Mouse (Mus musculus) CH12.LX (cell line): ENCODE data around the gene Bst2. TPM values are rescaled to one million over a fixed set of nuclear protein-coding genes. Genes with fewer than 3 reads are reported as not detected.

Source experiments
- DNase-seq: peaks from one replicate; pipeline ENCODE4 v3.0.0-alpha.2; 2013; ENCODE audit errors: extremely low read depth
- H3K27ac ChIP-seq: 2 replicates; pipeline ENCODE4 v1.5.1; 2012; ENCODE audit warnings: low read depth, mild to moderate bottlenecking, control low read depth, moderate library complexity; ENCODE audit not compliant: insufficient read depth
- H3K27me3 ChIP-seq: replicated peaks from 2 replicates; pipeline ENCODE3; 2012; ENCODE audit warnings: inconsistent platforms
- H3K36me3 ChIP-seq, 2 experiments: replicated peaks in 1 of 2; 2 replicates each; pipeline versions ENCODE3 to v1.6.1; 2012; ENCODE audit warnings: inconsistent platforms in 1 of 2, low read length in 1 of 2, mild to moderate bottlenecking in 1 of 2, mixed read lengths in 1 of 2, moderate library complexity in 1 of 2; ENCODE audit not compliant: control insufficient read depth in 1 of 2, insufficient read depth in 1 of 2
- H3K4me1 ChIP-seq, 2 experiments: 2 replicates each; pipeline ENCODE4 v1.6.1; 2012; ENCODE audit warnings: inconsistent platforms in 1 of 2, moderate library complexity in 1 of 2; ENCODE audit not compliant: insufficient read depth in 2 of 2, control insufficient read depth in 1 of 2
- H3K4me2 ChIP-seq: 2 replicates; pipeline ENCODE4 v1.6.1; 2012; ENCODE audit warnings: low read depth, mild to moderate bottlenecking, control low read depth; ENCODE audit not compliant: poor library complexity, insufficient read depth, severe bottlenecking
- H3K4me3 ChIP-seq, 3 experiments: fragments of 150-350 bp in 1 of 3; sonication (generic) in 1 of 3; replicated peaks in 1 of 3; 2 replicates each; pipeline versions ENCODE3 to v1.5.1; 2011 to 2012; ENCODE audit warnings: low read depth in 2 of 3, low read length in 2 of 3, mild to moderate bottlenecking in 2 of 3, moderate library complexity in 2 of 3, control low read depth in 1 of 3, improper control_type of control experiment in 1 of 3, inconsistent platforms in 1 of 3, mixed read lengths in 1 of 3; ENCODE audit not compliant: poor library complexity in 1 of 3
- H3K79me2 ChIP-seq: replicated peaks from 2 replicates; pipeline ENCODE4 v1.6.1; 2012; ENCODE audit warnings: mild to moderate bottlenecking, moderate library complexity; ENCODE audit not compliant: control insufficient read depth, poor library complexity, insufficient read depth, severe bottlenecking; ENCODE audit errors: extremely low read depth
- H3K9ac ChIP-seq: 2 replicates; pipeline ENCODE4 v1.6.1; 2012; ENCODE audit warnings: low read depth, mild to moderate bottlenecking, control low read depth, moderate library complexity; ENCODE audit not compliant: insufficient read depth
- H3K9me3 ChIP-seq: replicated peaks from 2 replicates; pipeline ENCODE3; 2012; ENCODE audit warnings: low read length, inconsistent platforms, mixed read lengths
- CHD2 ChIP-seq: IDR thresholded peaks from 2 replicates; pipeline ENCODE4 v1.6.1; 2011; ENCODE audit warnings: low read length, improper control_type of control experiment
- CTCF ChIP-seq, 2 experiments: IDR thresholded peaks in 1 of 2; conservative IDR thresholded peaks in 1 of 2; 2 replicates each; pipeline ENCODE4 v1.5.1; 2011 to 2012; ENCODE audit warnings: low read depth in 2 of 2, low read length in 2 of 2, improper control_type of control experiment in 1 of 2, inconsistent platforms in 1 of 2, mild to moderate bottlenecking in 1 of 2, moderate library complexity in 1 of 2
- ELF1 ChIP-seq: IDR thresholded peaks from 2 replicates; pipeline ENCODE4 v1.6.1; 2014; ENCODE audit warnings: low read depth, mild to moderate bottlenecking, inconsistent platforms, low read length, improper control_type of control experiment
- EP300 ChIP-seq: IDR thresholded peaks from 2 replicates; pipeline ENCODE4 v1.6.1; 2011; ENCODE audit warnings: low read length, improper control_type of control experiment
- ETS1 ChIP-seq: conservative IDR thresholded peaks from 2 replicates; pipeline ENCODE4 v1.6.1; 2012; ENCODE audit warnings: low read depth, mild to moderate bottlenecking, inconsistent platforms, low read length, improper control_type of control experiment, moderate library complexity
- GABPA ChIP-seq: IDR thresholded peaks from 2 replicates; pipeline ENCODE4 v1.6.1; 2012; ENCODE audit warnings: low read depth, low read length, improper control_type of control experiment, inconsistent platforms; ENCODE audit not compliant: insufficient replicate concordance
- HCFC1 ChIP-seq: IDR thresholded peaks from 2 replicates; pipeline ENCODE4 v1.6.1; 2012; ENCODE audit warnings: low read depth, mild to moderate bottlenecking, inconsistent platforms, low read length, improper control_type of control experiment
- IRF4 ChIP-seq: IDR thresholded peaks from 2 replicates; pipeline ENCODE4 v1.6.1; 2014; ENCODE audit warnings: low read depth, mild to moderate bottlenecking, inconsistent platforms, low read length, improper control_type of control experiment
- KAT2A ChIP-seq: IDR thresholded peaks from 2 replicates; pipeline ENCODE4 v1.6.1; 2012; ENCODE audit warnings: low read length, improper control_type of control experiment, inconsistent platforms; ENCODE audit not compliant: insufficient replicate concordance
- MAX ChIP-seq: IDR thresholded peaks from 2 replicates; pipeline ENCODE4 v1.6.1; 2011; ENCODE audit warnings: low read length, improper control_type of control experiment
- MEF2A ChIP-seq: IDR thresholded peaks from 2 replicates; pipeline ENCODE4 v1.6.1; 2014; ENCODE audit warnings: low read depth, mild to moderate bottlenecking, inconsistent platforms, low read length, improper control_type of control experiment, borderline replicate concordance
- MYC ChIP-seq: IDR thresholded peaks from 2 replicates; pipeline ENCODE4 v1.6.1; 2011; ENCODE audit warnings: low read depth, mild to moderate bottlenecking, improper control_type of control experiment, low read length
- NELFE ChIP-seq: IDR thresholded peaks from 2 replicates; pipeline ENCODE4 v1.6.1; 2011; ENCODE audit warnings: low read depth, low read length, improper control_type of control experiment
- NRF1 ChIP-seq: IDR thresholded peaks from 2 replicates; pipeline ENCODE4 v1.6.1; 2014; ENCODE audit warnings: low read depth, mild to moderate bottlenecking, inconsistent platforms, low read length, improper control_type of control experiment, moderate library complexity
- PAX5 ChIP-seq: IDR thresholded peaks from 2 replicates; pipeline ENCODE4 v1.6.1; 2012; ENCODE audit warnings: low read length, inconsistent platforms, mixed read lengths
- POLR2A ChIP-seq: IDR thresholded peaks from 2 replicates; pipeline ENCODE4 v1.6.1; 2011; ENCODE audit warnings: low read depth, mild to moderate bottlenecking, improper control_type of control experiment, low read length
- RAD21 ChIP-seq: IDR thresholded peaks from 2 replicates; pipeline ENCODE4 v1.6.1; 2011; ENCODE audit warnings: low read depth, mild to moderate bottlenecking, low read length, improper control_type of control experiment, moderate library complexity
- RCOR1 ChIP-seq: conservative IDR thresholded peaks from 2 replicates; pipeline ENCODE4 v1.6.1; 2012; ENCODE audit warnings: low read depth, mild to moderate bottlenecking, inconsistent platforms, low read length, improper control_type of control experiment
- SIN3A ChIP-seq: IDR thresholded peaks from 2 replicates; pipeline ENCODE4 v1.6.1; 2012; ENCODE audit warnings: low read length, improper control_type of control experiment, inconsistent platforms
- SMC3 ChIP-seq: IDR thresholded peaks from 2 replicates; pipeline ENCODE4 v1.6.1; 2011; ENCODE audit warnings: low read depth, low read length, improper control_type of control experiment
- TBP ChIP-seq: conservative IDR thresholded peaks from 2 replicates; pipeline ENCODE4 v1.6.1; 2011; ENCODE audit warnings: low read depth, low read length, improper control_type of control experiment
- TCF12 ChIP-seq: IDR thresholded peaks from 2 replicates; pipeline ENCODE4 v1.6.1; 2014; ENCODE audit warnings: low read depth, mild to moderate bottlenecking, inconsistent platforms, low read length, improper control_type of control experiment
- USF1 ChIP-seq: IDR thresholded peaks from 2 replicates; pipeline ENCODE4 v1.6.1; 2014; ENCODE audit warnings: low read depth, mild to moderate bottlenecking, inconsistent platforms, low read length, improper control_type of control experiment
- ZKSCAN1 ChIP-seq: IDR thresholded peaks from 2 replicates; pipeline ENCODE4 v1.6.1; 2012; ENCODE audit warnings: low read depth, inconsistent platforms, low read length, improper control_type of control experiment, borderline replicate concordance
- ZMIZ1 ChIP-seq: IDR thresholded peaks from 2 replicates; pipeline ENCODE4 v1.6.1; 2012; ENCODE audit warnings: low read depth, mild to moderate bottlenecking, inconsistent platforms, low read length, improper control_type of control experiment
- dilution Hi-C: fragments of 300-500 bp; cut with MboI; formaldehyde crosslinking; loops from 2 replicates; pipeline ENCODE4 v1.14.3; 2020; ENCODE audit warnings: low sequenced_read_pairs; ENCODE audit not compliant: extremely low pct_unique_long_range_greater_than_20kb, extremely low pct_ligation_motif_present
- in situ Hi-C: fragments of 300-500 bp; cut with MboI; formaldehyde crosslinking; loops from 3 replicates; pipeline ENCODE4 v1.14.3; 2019; ENCODE audit warnings: low sequenced_read_pairs, low pct_ligation_motif_present, low pct_unique_long_range_greater_than_20kb, mixed read lengths
- polyA plus RNA-seq: library from polyadenylated mRNA; unstranded; fragments of >175 nt; gene quantifications from 2 replicates; pipeline ENCODE4 v1.2.1, GENCODE M21; 2012; ENCODE audit warnings: low read depth; ENCODE audit not compliant: insufficient read length
- total RNA-seq, 2 experiments: library from RNA; depleted of rRNA; stranded (reverse); fragments of 300-350 nt in 1 of 2; fragments of >200 nt in 1 of 2; gene quantifications; 2 replicates each; pipeline ENCODE4 v1.2.3; 2012 to 2014

The Bst2 gene
- total and polyA plus RNA-seq, 3 experiments = 214 to 424 (median 304) TPM

DNA sequence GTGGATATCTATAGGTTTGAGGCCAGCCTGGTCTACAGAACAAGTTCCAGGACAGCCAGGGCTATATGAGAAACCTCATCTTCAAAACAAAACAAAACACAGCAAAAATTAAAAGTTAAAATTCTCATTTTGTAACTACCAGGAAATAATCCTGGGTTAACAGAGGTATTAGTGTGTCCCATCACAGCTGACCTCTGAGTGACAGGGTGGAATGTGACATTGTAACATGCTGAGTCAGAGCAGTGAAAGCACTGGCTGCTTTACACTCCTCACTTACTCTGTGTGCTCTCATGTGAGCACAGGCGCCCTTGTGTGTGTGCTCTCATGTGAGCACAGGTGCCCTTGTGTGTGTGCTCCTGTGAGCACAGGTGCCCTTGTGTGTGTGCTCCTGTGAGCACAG is 37.8 kb upstream of the Bst2 start:
- DNase-seq = no peak
- Histone ChIP-seq H3K27me3 (peaks cover 2% of the 10 kb centered on the region), H3K4me2 (no peak overlapping the region), H3K4me3 (no peak overlapping the region), H3K4me1 (peaks cover 11 to 13% of the 10 kb centered on the region in 2 experiments), H3K9me3 (no peaks in the 10 kb centered on the region)
- no peak for TF ChIP-seq MEF2A
- no peak for TF ChIP-seq MAX
- no peak for TF ChIP-seq ELF1
- no peak for TF ChIP-seq NRF1
- TF ChIP-seq CHD2 = no peak
- TF ChIP-seq ETS1 = no peak
- TF ChIP-seq EP300 = no peak
- TF ChIP-seq IRF4 = no peak
- no peak for TF ChIP-seq ZKSCAN1
- TF ChIP-seq POLR2A = no peak
- TF ChIP-seq CTCF (conservative IDR thresholded peaks at IDR 0.05 in 1 of 2, IDR thresholded peaks at IDR 0.05 in 1 of 2; ENCODE audit: low read depth in 2 of 2, low read length in 2 of 2) = no peak
- TF ChIP-seq HCFC1 = no peak
- TF ChIP-seq ZMIZ1 = no peak
- TF ChIP-seq, all 38 proteins: peak for 0
- Histone ChIP-seq H3K79me2 (no peaks in the 10 kb centered on the region), H3K27ac (no peak overlapping the region), H3K36me3 (no peaks in the 10 kb centered on the region), H3K9ac (no peak overlapping the region)
- in situ Hi-C loops = no loop called here
- dilution Hi-C loops = no loop called here

- Histone ChIP-seq H3K9ac (no peak overlapping the region), H3K27me3 (peaks cover 2% of the 10 kb centered on the region), H3K4me2 (no peak overlapping the region), H3K9me3 (no peaks in the 10 kb centered on the region), H3K27ac (no peak overlapping the region), H3K36me3 (no peaks in the 10 kb centered on the region), H3K4me3 (no peak overlapping the region), H3K4me1 (peaks cover 10 to 11% of the 10 kb centered on the region in 2 experiments), H3K79me2 (no peaks in the 10 kb centered on the region)
- TF ChIP-seq ELF1 = no peak
- no peak for TF ChIP-seq CTCF (conservative IDR thresholded peaks at IDR 0.05 in 1 of 2, IDR thresholded peaks at IDR 0.05 in 1 of 2; ENCODE audit: low read depth in 2 of 2, low read length in 2 of 2)
- no peak for TF ChIP-seq GABPA
- TF ChIP-seq MYC = no peak
- TF ChIP-seq KAT2A = no peak
- TF ChIP-seq TCF12 = no peak
- TF ChIP-seq PAX5 = no peak
- no peak for TF ChIP-seq SMC3
- no peak for TF ChIP-seq MAX
- no peak for TF ChIP-seq RAD21
- TF ChIP-seq IRF4 = no peak
- TF ChIP-seq NELFE = no peak
- no peak for TF ChIP-seq TBP
- no peak for TF ChIP-seq RCOR1
- TF ChIP-seq SIN3A = no peak
- no peak for TF ChIP-seq USF1
- no peak for DNase-seq
- in situ Hi-C loops = no loop called here
- dilution Hi-C loops = no loop called here
Observed at GRCm38 (mm10) chr8:71574426-71574825, 37.2 kb upstream of the Bst2 start.
